Mouse (Mus musculus) liver, adult 2 months (tissue): ENCODE results near the gene Malrd1.

ENCODE experiments used
- CTCF ChIP-seq: fragments of 200-500 bp; IDR thresholded peaks from 2 replicates; pipeline ENCODE4 v1.5.1; 2011; ENCODE audit warnings: low read depth, low read length, control low read depth
- POLR2A ChIP-seq: fragments of 200-500 bp; IDR thresholded peaks from 2 replicates; pipeline ENCODE4 v1.6.1; 2011; ENCODE audit warnings: low read length, control low read depth; ENCODE audit not compliant: insufficient read depth; ENCODE audit errors: extremely low read depth

DNA sequence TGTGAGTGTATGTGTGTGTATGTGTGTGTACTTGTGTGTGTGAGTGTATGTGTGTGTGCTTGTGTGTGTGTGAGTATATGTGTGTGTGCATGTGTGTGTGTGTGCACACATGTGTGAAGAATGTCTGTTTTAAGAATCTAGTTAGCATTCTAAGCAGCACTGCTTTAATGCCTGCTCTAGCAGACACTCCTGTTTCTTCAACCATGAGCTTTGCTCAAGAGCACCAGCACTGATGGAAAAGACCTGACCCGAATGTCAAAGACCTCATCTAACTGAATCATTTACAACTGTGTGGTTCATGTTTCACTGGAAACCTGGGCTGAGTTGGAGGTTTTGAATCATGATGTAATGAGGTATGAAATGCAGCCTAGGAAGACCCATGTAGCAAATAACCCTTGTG is 406.1 kb downstream of the Malrd1 start:
- TF ChIP-seq POLR2A: no peak
- no peak for TF ChIP-seq CTCF
